30 mouse cellular contexts compared by ENCODE assay signal in genomic region chr1:66329534-66329933, GRCm38 (mm10).
DNase-seq lines count a peak whose midpoint lies in the region; ATAC-seq lines count a peak whose summit lies in the region.
"Had no signal": no experiment of that assay in that cellular context is flagged by ENCODE, and none has a peak within 500 bp of the region (broad histone marks: within the 10 kb centered on the region; RNA-seq: fewer than 3 reads in every experiment).

No protein-coding gene starts in this region.

- H3K4me1 ChIP-seq in forebrain, embryonic 11.5 days (replicated peaks; ENCODE audit: control insufficient read depth, insufficient read depth, low read length), result no peaks in the 10 kb centered on the region; the same call in 1 of the 2 replicates
- H3K4me1 ChIP-seq in forebrain, embryonic 10.5 days, result peaks cover 14% of the 10 kb centered on the region
- peaks cover 49% of the 10 kb centered on the region for H3K4me1 ChIP-seq in midbrain, embryonic 13.5 days (replicated peaks)
- H3K4me1 ChIP-seq in midbrain, embryonic 14.5 days (ENCODE audit: control insufficient read depth, insufficient read depth, low read length), result peaks cover 19% of the 10 kb centered on the region
- peaks cover 36% of the 10 kb centered on the region for H3K4me1 ChIP-seq in forebrain, embryonic 13.5 days
- H3K4me1 ChIP-seq in limb, embryonic 13.5 days, result peaks cover 9% of the 10 kb centered on the region; the same call in 1 of the 2 replicates
- no peaks in the 10 kb centered on the region for H3K4me1 ChIP-seq in liver, embryonic 12.5 days
- H3K4me1 ChIP-seq: heart, embryonic 12.5 days had no signal

- no peaks in the 10 kb centered on the region for H3K27me3 ChIP-seq in forebrain, embryonic 11.5 days (ENCODE audit: control insufficient read depth, insufficient read depth, low read length)
- no peaks in the 10 kb centered on the region for H3K27me3 ChIP-seq in forebrain, embryonic 10.5 days (ENCODE audit: poor library complexity, severe bottlenecking)
- H3K27me3 ChIP-seq in midbrain, embryonic 13.5 days, result no peaks in the 10 kb centered on the region
- H3K27me3 ChIP-seq in midbrain, embryonic 14.5 days (ENCODE audit: control insufficient read depth, insufficient read depth, low read length), result no peaks in the 10 kb centered on the region
- no peaks in the 10 kb centered on the region for H3K27me3 ChIP-seq in forebrain, embryonic 13.5 days
- no peaks in the 10 kb centered on the region for H3K27me3 ChIP-seq in limb, embryonic 13.5 days
- no peaks in the 10 kb centered on the region for H3K27me3 ChIP-seq in liver, embryonic 12.5 days (replicated peaks)
- H3K27me3 ChIP-seq: heart, embryonic 12.5 days; neural tube, embryonic 15.5 days had no signal

- no peak overlapping the region for H3K4me2 ChIP-seq in forebrain, embryonic 11.5 days (ENCODE audit: low read depth, low read length, severe bottlenecking)
- no peak overlapping the region for H3K4me2 ChIP-seq in midbrain, embryonic 13.5 days (replicated peaks)
- H3K4me2 ChIP-seq in midbrain, embryonic 14.5 days (ENCODE audit: low read length), result no peak overlapping the region
- no peak overlapping the region for H3K4me2 ChIP-seq in forebrain, embryonic 13.5 days
- H3K4me2 ChIP-seq in limb, embryonic 13.5 days (replicated peaks), result no peak overlapping the region
- no peak overlapping the region for H3K4me2 ChIP-seq in liver, embryonic 12.5 days
- H3K4me2 ChIP-seq: heart, embryonic 12.5 days; liver, embryonic 11.5 days; neural tube, embryonic 15.5 days had no signal

- H3K27ac ChIP-seq in forebrain, embryonic 11.5 days (ENCODE audit: low read depth, low read length), result no peak overlapping the region
- H3K27ac ChIP-seq in forebrain, embryonic 10.5 days, result no peak overlapping the region
- no peak overlapping the region for H3K27ac ChIP-seq in midbrain, embryonic 13.5 days
- H3K27ac ChIP-seq in midbrain, embryonic 14.5 days (replicated peaks; ENCODE audit: low read depth, low read length), result no peak overlapping the region
- H3K27ac ChIP-seq in forebrain, embryonic 13.5 days, result no peak overlapping the region
- no peak overlapping the region for H3K27ac ChIP-seq in limb, embryonic 13.5 days
- no peak overlapping the region for H3K27ac ChIP-seq in liver, embryonic 12.5 days
- H3K27ac ChIP-seq: gastrocnemius, adult 2 months; heart, adult 2 months; hindbrain, postnatal 0 days; neural tube, embryonic 15.5 days had no signal

- no peaks in the 10 kb centered on the region for H3K9me3 ChIP-seq in forebrain, embryonic 11.5 days (ENCODE audit: control insufficient read depth, low read length)
- H3K9me3 ChIP-seq in forebrain, embryonic 10.5 days, result no peaks in the 10 kb centered on the region
- no peaks in the 10 kb centered on the region for H3K9me3 ChIP-seq in midbrain, embryonic 13.5 days
- no peaks in the 10 kb centered on the region for H3K9me3 ChIP-seq in midbrain, embryonic 14.5 days (ENCODE audit: control insufficient read depth, low read length)
- no peaks in the 10 kb centered on the region for H3K9me3 ChIP-seq in forebrain, embryonic 13.5 days (replicated peaks)
- H3K9me3 ChIP-seq in limb, embryonic 13.5 days, result no peaks in the 10 kb centered on the region
- H3K9me3 ChIP-seq in liver, embryonic 12.5 days (replicated peaks), result no peaks in the 10 kb centered on the region
- H3K9me3 ChIP-seq: G1E; heart, embryonic 12.5 days; neural tube, embryonic 15.5 days had no signal

- no peak overlapping the region for H3K9ac ChIP-seq in forebrain, embryonic 11.5 days (ENCODE audit: low read length)
- H3K9ac ChIP-seq in midbrain, embryonic 13.5 days (replicated peaks), result no peak overlapping the region
- no peak overlapping the region for H3K9ac ChIP-seq in midbrain, embryonic 14.5 days (replicated peaks; ENCODE audit: low read length)
- no peak overlapping the region for H3K9ac ChIP-seq in forebrain, embryonic 13.5 days
- H3K9ac ChIP-seq in limb, embryonic 13.5 days, result no peak overlapping the region
- H3K9ac ChIP-seq in liver, embryonic 12.5 days, result no peak overlapping the region
- H3K9ac ChIP-seq: heart, embryonic 12.5 days; liver, postnatal 0 days; neural tube, embryonic 15.5 days had no signal

- no peak for DNase-seq in forebrain, embryonic 11.5 days (ENCODE audit: low spot score)
- DNase-seq in forebrain, embryonic 10.5 days (ENCODE audit: extremely low spot score, low spot score), result no peak
- DNase-seq in midbrain, embryonic 14.5 days, result no peak
- no peak for DNase-seq in yolk sac, embryonic 10.5 days (ENCODE audit: low spot score)
- DNase-seq: adrenal gland, adult 8-10 months; cerebellum, adult 2 months; cerebellum, postnatal 14 days; gastrocnemius, adult 2 months; gastrocnemius, postnatal 36 days; heart, adult 2 months; heart, postnatal 4 days; kidney, adult 9 months; kidney, postnatal 10 days; layer of hippocampus, postnatal 36 days; liver, postnatal 0 days; lung, postnatal 36 days; retina, postnatal 1 day; spleen, adult 18-20 months; thymus, adult 18-20 months; thymus, postnatal 25 days had no signal

- no peak overlapping the region for H3K4me3 ChIP-seq in forebrain, embryonic 11.5 days (ENCODE audit: low read depth, low read length)
- H3K4me3 ChIP-seq in forebrain, embryonic 10.5 days, result no peak overlapping the region
- no peak overlapping the region for H3K4me3 ChIP-seq in midbrain, embryonic 13.5 days (replicated peaks)
- H3K4me3 ChIP-seq in midbrain, embryonic 14.5 days (replicated peaks; ENCODE audit: low read depth, low read length), result no peak overlapping the region
- H3K4me3 ChIP-seq in forebrain, embryonic 13.5 days, result no peak overlapping the region
- no peak overlapping the region for H3K4me3 ChIP-seq in limb, embryonic 13.5 days
- H3K4me3 ChIP-seq in liver, embryonic 12.5 days, result no peak overlapping the region
- H3K4me3 ChIP-seq: gastrocnemius, adult 2 months; heart, adult 2 months; heart, embryonic 12.5 days; neural tube, embryonic 15.5 days had no signal

- H3K36me3 ChIP-seq in forebrain, embryonic 11.5 days (ENCODE audit: control insufficient read depth, insufficient read depth, low read length), result no peaks in the 10 kb centered on the region
- no peaks in the 10 kb centered on the region for H3K36me3 ChIP-seq in forebrain, embryonic 10.5 days (replicated peaks)
- H3K36me3 ChIP-seq in midbrain, embryonic 13.5 days, result peaks cover 8% of the 10 kb centered on the region
- H3K36me3 ChIP-seq in midbrain, embryonic 14.5 days (ENCODE audit: control insufficient read depth, insufficient read depth, low read length), result peaks cover 11% of the 10 kb centered on the region
- H3K36me3 ChIP-seq in forebrain, embryonic 13.5 days (ENCODE audit: poor library complexity, severe bottlenecking), result peaks cover 12% of the 10 kb centered on the region; the same call in 1 of the 2 replicates
- no peaks in the 10 kb centered on the region for H3K36me3 ChIP-seq in limb, embryonic 13.5 days
- no peaks in the 10 kb centered on the region for H3K36me3 ChIP-seq in liver, embryonic 12.5 days
- H3K36me3 ChIP-seq: G1E; heart, embryonic 12.5 days had no signal

- ATAC-seq in forebrain, embryonic 11.5 days (replicated peaks; ENCODE audit: low FRiP score), result peak; percentile 53; the same call in 1 of the 2 replicates
- ATAC-seq in midbrain, embryonic 13.5 days, result peak; percentile 53; the same call in 1 of the 2 replicates
- ATAC-seq in midbrain, embryonic 14.5 days (ENCODE audit: low FRiP score, low TSS enrichment), result no peak
- ATAC-seq in forebrain, embryonic 13.5 days, result 0 out of 2 replicates have a peak, but pooled peaks have one; percentile 19
- ATAC-seq in limb, embryonic 13.5 days (ENCODE audit: low FRiP score, low read depth), result peak; percentile 40; the same call in 1 of the 2 replicates
- ATAC-seq in liver, embryonic 12.5 days, result no peak
- ATAC-seq: hindbrain, postnatal 0 days; intestine, embryonic 16.5 days; liver, postnatal 0 days had no signal

Comparison
In these comparisons a context has a peak if more than half of its experiments do, and no peak if none do; other contexts are left out.
1. ATAC-seq: peak in forebrain, embryonic 11.5 days (single experiment), midbrain, embryonic 13.5 days (single experiment), forebrain, embryonic 13.5 days (single experiment) and limb, embryonic 13.5 days (single experiment); none in midbrain, embryonic 14.5 days (single experiment) and liver, embryonic 12.5 days (single experiment).